Mouse (Mus musculus) testis, adult 2 months (tissue): ENCODE results near the gene Rnf115.

Experiments
- CTCF ChIP-seq: fragments of 200-500 bp; IDR thresholded peaks from 2 replicates; pipeline ENCODE4 v1.5.1; 2012; ENCODE audit warnings: low read depth, mild to moderate bottlenecking, inconsistent platforms, low read length, moderate library complexity; ENCODE audit not compliant: control insufficient read depth, insufficient read depth, insufficient replicate concordance
- POLR2A ChIP-seq: fragments of 200-500 bp; IDR thresholded peaks from 2 replicates; pipeline ENCODE4 v1.6.1; 2012; ENCODE audit warnings: low read depth, mild to moderate bottlenecking, inconsistent platforms, low read length, moderate library complexity; ENCODE audit not compliant: control insufficient read depth

DNA sequence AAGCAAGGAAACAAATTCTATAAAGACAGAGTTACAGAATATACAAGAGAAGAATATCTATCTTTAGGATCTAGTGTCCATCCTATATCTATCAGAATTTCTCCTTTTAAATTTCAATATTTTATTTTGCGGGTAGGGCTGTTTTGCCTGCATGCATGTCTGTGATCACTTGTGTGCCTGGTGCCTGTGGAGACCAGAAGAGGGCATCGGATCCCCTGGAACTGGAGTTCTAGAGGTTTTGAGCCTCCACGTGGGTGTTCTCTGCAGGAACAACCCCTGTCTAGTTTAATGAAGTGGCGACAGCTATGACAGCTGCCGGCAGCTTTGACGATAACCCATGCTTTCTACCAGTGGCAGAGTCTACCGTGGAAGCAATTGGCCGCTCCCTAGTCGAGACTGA is 85.6 kb downstream of the Rnf115 start:
- TF ChIP-seq CTCF (no peak), POLR2A (no peak)
